Mouse (Mus musculus) right cerebral cortex, adult 18-20 months (tissue): ENCODE measurements around the gene Gm3776.
"Not testable (repeated sequence)": the region's sequence is repeated elsewhere in the genome, so short reads cannot be mapped to it uniquely, and the experiment has no call there.

Experiments
- DNase-seq: peaks from one replicate; pipeline ENCODE4 v3.0.0; 2022; ENCODE audit warnings: mixed read lengths

The Gm3776 gene

GRCm38 (mm10) chr9:78256914-78257313 is at the start of gene Gm3776:
Gene Gm3776, plus strand, starts transcription at chr9:78257129.
- not testable (repeated sequence) for DNase-seq

GRCm38 (mm10) chr9:78208956-78209355 is 48.0 kb upstream of the Gm3776 start:
- DNase-seq, result no peak

- no peak for DNase-seq
These were observed 46.9 kb upstream of the Gm3776 start for GRCm38 (mm10) chr9:78210079-78210478.

- DNase-seq, result no peak
These were observed 46.1 kb upstream of the Gm3776 start for GRCm38 (mm10) chr9:78210821-78211220.

- no peak for DNase-seq
These were observed 45.4 kb upstream of the Gm3776 start for GRCm38 (mm10) chr9:78211521-78211920.

- no peak for DNase-seq
These were observed 44.4 kb upstream of the Gm3776 start for GRCm38 (mm10) chr9:78212341-78213049.

GRCm38 (mm10) chr9:78217074-78217473 is 39.9 kb upstream of the Gm3776 start:
- DNase-seq, result no peak

GRCm38 (mm10) chr9:78222616-78223015 is 34.3 kb upstream of the Gm3776 start:
- no peak for DNase-seq

- no peak for DNase-seq
These were observed 33.6 kb upstream of the Gm3776 start for GRCm38 (mm10) chr9:78223221-78223902.

GRCm38 (mm10) chr9:78224418-78224817 is 32.5 kb upstream of the Gm3776 start:
- DNase-seq, result no peak

GRCm38 (mm10) chr9:78225304-78225703 is 31.6 kb upstream of the Gm3776 start:
- no peak for DNase-seq

- no peak for DNase-seq
These were observed 28.8 kb upstream of the Gm3776 start for GRCm38 (mm10) chr9:78228122-78228521.

- not testable (repeated sequence) for DNase-seq
These were observed 27.3 kb upstream of the Gm3776 start for GRCm38 (mm10) chr9:78229658-78230057.

GRCm38 (mm10) chr9:78230461-78230860 is 26.5 kb upstream of the Gm3776 start, which contains the start of gene Gsta1:
Gene Gsta1, plus strand, starts transcription at chr9:78230656.
- not testable (repeated sequence) for DNase-seq

GRCm38 (mm10) chr9:78233121-78233695 is 23.7 kb upstream of the Gm3776 start:
- not testable (repeated sequence) for DNase-seq

GRCm38 (mm10) chr9:78255683-78256470 is 1.1 kb upstream of the Gm3776 start:
- not testable (repeated sequence) for DNase-seq

GRCm38 (mm10) chr9:78259688-78260087 is 2.8 kb downstream of the Gm3776 start:
- peak; percentile 24 for DNase-seq

GRCm38 (mm10) chr9:78270945-78271344 is 14.0 kb downstream of the Gm3776 start:
- not testable (repeated sequence) for DNase-seq

GRCm38 (mm10) chr9:78282002-78282711 is 25.2 kb downstream of the Gm3776 start:
- not testable (repeated sequence) for DNase-seq

- DNase-seq, result not testable (repeated sequence)
These were observed 32.1 kb downstream of the Gm3776 start for GRCm38 (mm10) chr9:78289063-78289462.

GRCm38 (mm10) chr9:78289723-78290122 is 32.8 kb downstream of the Gm3776 start, which contains the start of gene Gm10639:
Gene Gm10639, plus strand, starts transcription at chr9:78289923.
- DNase-seq, result not testable (repeated sequence)

- DNase-seq, result not testable (repeated sequence)
These were observed 35.5 kb downstream of the Gm3776 start for GRCm38 (mm10) chr9:78292462-78292861.
